Mouse (Mus musculus): ENCODE measurements around the gene Ak3. TPM values are rescaled to one million over a fixed set of nuclear protein-coding genes. Genes with fewer than 3 reads are reported as not detected.

Gene Ak3
- polyA plus RNA-seq, 1 experiment from 2014 or later = 141 TPM

DNA sequence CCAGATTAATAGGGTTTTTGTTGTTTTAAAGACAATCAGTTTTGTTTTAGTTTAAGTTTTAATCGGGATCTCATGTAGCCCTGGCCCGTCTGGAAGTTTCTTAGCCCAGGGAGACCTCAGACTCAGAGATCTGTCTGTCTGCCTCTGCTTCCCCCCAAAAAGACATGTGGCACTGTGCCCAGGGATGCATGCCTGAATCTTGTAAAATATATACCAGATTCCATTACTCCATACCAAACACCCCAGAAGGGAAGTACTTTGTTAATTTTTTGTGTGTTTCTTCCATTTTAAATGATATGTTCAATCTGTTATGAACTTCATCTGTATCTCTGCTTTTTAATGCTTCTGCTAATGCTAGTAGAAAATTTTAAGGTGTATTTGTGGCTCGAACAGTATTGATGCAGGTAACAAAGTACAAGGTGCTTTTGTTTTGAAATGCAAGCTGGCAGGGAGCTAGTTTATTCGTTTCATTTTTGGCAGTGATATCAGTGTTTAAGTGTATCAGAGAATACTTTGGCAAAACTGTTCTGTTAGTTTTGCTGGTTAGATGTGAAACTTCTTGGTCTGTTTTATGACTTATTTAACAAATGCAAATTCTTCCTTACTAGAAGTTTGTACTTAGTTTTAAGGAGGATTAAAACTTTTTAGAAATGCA is 49.7 kb downstream of the Ak3 start:
- Histone ChIP-seq H3K4me2 (replicated peaks; ENCODE audit: low read depth) (no peak overlapping the region), H3K4me3 (ENCODE audit: low read depth, low read length) (no peak overlapping the region), H3K27me3 (ENCODE audit: control insufficient read depth, insufficient read depth, low read length) (no peaks in the 10 kb centered on the region), H3K9me3 (ENCODE audit: control insufficient read depth, low read length) (no peaks in the 10 kb centered on the region), H3K9ac (ENCODE audit: low read length) (no peak overlapping the region), H3K27ac (replicated peaks) (no peak overlapping the region), H3K4me1 (replicated peaks; ENCODE audit: control insufficient read depth, insufficient read depth) (no peaks in the 10 kb centered on the region), H3K36me3 (ENCODE audit: control insufficient read depth, insufficient read depth, low read length) (peaks cover 12% of the 10 kb centered on the region; the same call in 1 of the 2 replicates)
- DNase-seq (ENCODE audit: low spot score) (no peak), ATAC-seq (ENCODE audit: low FRiP score, low TSS enrichment) (no peak)
- TF ChIP-seq EP300 (optimal IDR thresholded peaks at IDR 0.05) (no peak), CTCF (IDR thresholded peaks at IDR 0.05; ENCODE audit: low read depth) (no peak)
- WGBS = 65% methylated on average over 4 of the region's 4 CpGs

DNA sequence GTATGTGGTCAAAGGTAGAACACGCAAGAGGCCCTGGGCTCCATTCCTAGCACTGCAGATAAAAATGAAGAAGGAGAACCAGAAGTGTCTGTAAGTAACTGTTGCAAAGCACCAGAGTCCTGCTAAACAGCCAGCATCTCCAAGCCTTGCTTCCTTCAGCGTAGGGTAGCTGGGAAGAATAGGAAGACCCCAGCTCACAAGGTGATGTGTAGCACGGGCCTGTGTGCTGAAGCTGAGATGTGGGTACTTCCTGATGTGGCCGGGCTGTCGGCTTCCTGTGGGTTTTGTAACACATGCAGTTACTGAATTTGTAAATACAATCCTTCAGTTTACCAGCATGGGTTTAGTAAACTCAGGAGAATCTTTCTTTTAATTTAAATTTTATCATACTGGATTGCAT is 52.4 kb downstream of the Ak3 start:
- H3K4me2 ChIP-seq (replicated peaks; ENCODE audit: low read depth) = no peak overlapping the region
- 85% methylated on average over 5 of the region's 5 CpGs for WGBS
- no peak for DNase-seq (ENCODE audit: low spot score)
- H3K36me3 ChIP-seq (ENCODE audit: control insufficient read depth, insufficient read depth, low read length) = peaks cover 4% of the 10 kb centered on the region; the same call in 1 of the 2 replicates
- H3K4me1 ChIP-seq (replicated peaks; ENCODE audit: control insufficient read depth, insufficient read depth) = no peaks in the 10 kb centered on the region
- no peak overlapping the region for H3K4me3 ChIP-seq (ENCODE audit: low read depth, low read length)
- TF ChIP-seq EP300 (optimal IDR thresholded peaks at IDR 0.05) = no peak
- no peak for TF ChIP-seq CTCF (IDR thresholded peaks at IDR 0.05; ENCODE audit: low read depth)
- no peak overlapping the region for H3K9ac ChIP-seq (ENCODE audit: low read length)
- ATAC-seq (ENCODE audit: low FRiP score, low TSS enrichment) = no peak
- peak overlapping the region; percentile 46 for H3K27ac ChIP-seq (replicated peaks)
- no peaks in the 10 kb centered on the region for H3K9me3 ChIP-seq (ENCODE audit: control insufficient read depth, low read length)
- H3K27me3 ChIP-seq (ENCODE audit: control insufficient read depth, insufficient read depth, low read length) = no peaks in the 10 kb centered on the region

DNA sequence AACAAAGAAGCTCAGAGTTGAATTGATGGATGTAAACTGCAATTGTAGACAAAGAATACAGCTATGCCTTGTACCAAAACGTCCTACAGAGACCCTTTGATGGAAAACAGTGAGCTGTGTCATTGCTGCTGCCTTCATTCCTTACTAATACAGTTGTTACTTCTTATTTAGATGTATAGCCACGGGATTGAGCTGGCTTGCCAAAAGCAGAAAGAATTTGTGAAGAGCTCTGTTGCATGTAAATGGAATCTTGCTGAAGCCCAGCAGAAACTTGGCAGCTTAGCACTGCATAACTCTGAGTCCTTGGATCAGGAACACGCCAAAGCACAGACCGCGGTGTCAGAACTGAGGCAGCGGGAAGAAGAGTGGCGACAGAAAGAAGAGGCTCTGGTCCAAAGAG is 52.9 kb downstream of the Ak3 start:
- H3K9ac ChIP-seq (ENCODE audit: low read length) = no peak overlapping the region
- H3K9me3 ChIP-seq (ENCODE audit: control insufficient read depth, low read length) = no peaks in the 10 kb centered on the region
- DNase-seq (ENCODE audit: low spot score) = no peak
- H3K36me3 ChIP-seq (ENCODE audit: control insufficient read depth, insufficient read depth, low read length) = peaks cover 4% of the 10 kb centered on the region; the same call in 1 of the 2 replicates
- WGBS = 58% methylated on average over 7 of the region's 7 CpGs
- H3K27ac ChIP-seq (replicated peaks) = peak overlapping the region; percentile 59
- no peaks in the 10 kb centered on the region for H3K27me3 ChIP-seq (ENCODE audit: control insufficient read depth, insufficient read depth, low read length)
- no peaks in the 10 kb centered on the region for H3K4me1 ChIP-seq (replicated peaks; ENCODE audit: control insufficient read depth, insufficient read depth)
- H3K4me3 ChIP-seq (ENCODE audit: low read depth, low read length) = no peak overlapping the region
- no peak overlapping the region for H3K4me2 ChIP-seq (replicated peaks; ENCODE audit: low read depth)
- no peak for TF ChIP-seq CTCF (IDR thresholded peaks at IDR 0.05; ENCODE audit: low read depth)
- no peak for TF ChIP-seq EP300 (optimal IDR thresholded peaks at IDR 0.05)
- no peak for ATAC-seq (ENCODE audit: low FRiP score, low TSS enrichment)

DNA sequence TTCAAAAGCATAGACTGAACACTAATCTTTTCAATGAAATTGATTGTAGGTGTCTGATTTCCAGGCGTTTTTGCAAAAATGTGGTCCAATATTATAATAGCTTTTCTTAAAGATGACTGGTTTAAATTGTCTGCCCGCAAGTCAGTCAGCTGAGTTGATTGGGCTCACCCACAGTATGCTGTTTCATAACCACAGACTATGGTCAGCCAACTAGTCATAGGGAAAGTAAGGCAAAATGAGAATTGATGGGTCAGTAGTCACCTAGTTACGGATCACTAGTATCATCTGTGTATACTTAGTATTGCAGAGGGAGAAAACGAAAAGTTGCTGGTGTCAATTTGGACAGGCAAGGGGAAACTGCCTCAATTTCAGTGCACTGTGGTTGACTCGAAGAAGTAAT is 56.4 kb downstream of the Ak3 start:
- H3K9me3 ChIP-seq (ENCODE audit: control insufficient read depth, low read length) = no peaks in the 10 kb centered on the region
- H3K27me3 ChIP-seq (ENCODE audit: control insufficient read depth, insufficient read depth, low read length) = no peaks in the 10 kb centered on the region
- DNase-seq (ENCODE audit: low spot score) (no peak), ATAC-seq (ENCODE audit: low FRiP score, low TSS enrichment) (no peak)
- 0 out of 2 replicates have a peak overlapping the region, but pooled peaks have one; percentile 18 for H3K27ac ChIP-seq (replicated peaks)
- H3K4me2 ChIP-seq (replicated peaks; ENCODE audit: low read depth) = peak overlapping the region; percentile 82
- H3K4me1 ChIP-seq (replicated peaks; ENCODE audit: control insufficient read depth, insufficient read depth) = no peaks in the 10 kb centered on the region
- H3K4me3 ChIP-seq (ENCODE audit: low read depth, low read length) = peak overlapping the region; percentile 88; the same call in 1 of the 2 replicates
- H3K36me3 ChIP-seq (ENCODE audit: control insufficient read depth, insufficient read depth, low read length) = peaks cover 4% of the 10 kb centered on the region; the same call in 1 of the 2 replicates
- WGBS = 66% methylated on average over 5 of the region's 5 CpGs
- peak overlapping the region; percentile 92 for H3K9ac ChIP-seq (ENCODE audit: low read length)
- no peak for TF ChIP-seq EP300 (optimal IDR thresholded peaks at IDR 0.05)
- no peak for TF ChIP-seq CTCF (IDR thresholded peaks at IDR 0.05; ENCODE audit: low read depth)

DNA sequence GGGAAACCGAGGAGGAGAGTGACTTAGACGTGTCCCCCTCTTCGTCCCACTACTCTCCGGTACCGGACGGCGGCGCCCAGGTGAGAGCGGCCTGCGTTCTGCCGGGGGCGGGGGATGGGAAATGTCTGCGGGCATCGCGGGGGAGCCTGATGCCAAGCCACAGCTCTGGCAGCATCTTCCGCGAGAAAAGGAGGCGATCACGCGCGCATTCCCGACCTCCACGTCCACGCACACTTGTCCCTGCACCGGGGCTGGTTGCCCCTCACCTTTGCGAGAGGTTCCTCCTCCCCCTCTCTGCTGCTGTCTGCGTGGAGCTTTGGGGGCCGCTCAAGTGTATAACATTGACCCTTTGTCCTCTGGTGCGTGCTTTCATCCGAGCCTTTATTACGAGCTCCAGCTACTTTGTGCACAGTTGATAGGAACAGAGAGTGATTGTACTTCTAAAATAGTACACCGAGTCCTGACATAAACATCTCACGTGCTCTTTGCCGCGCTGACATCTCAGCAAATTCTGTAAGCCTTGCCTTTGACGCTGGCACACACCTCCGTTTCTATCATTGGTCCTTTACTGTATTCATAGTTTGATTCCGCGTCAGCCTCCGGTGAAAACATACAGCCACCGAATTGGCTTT is 57.1 kb downstream of the Ak3 start:
- Histone ChIP-seq H3K27ac (replicated peaks) (peak overlapping the region; percentile 95), H3K36me3 (ENCODE audit: control insufficient read depth, insufficient read depth, low read length) (no peaks in the 10 kb centered on the region), H3K4me3 (ENCODE audit: low read depth, low read length) (peak overlapping the region; percentile 88), H3K9me3 (ENCODE audit: control insufficient read depth, low read length) (no peaks in the 10 kb centered on the region), H3K4me1 (replicated peaks; ENCODE audit: control insufficient read depth, insufficient read depth) (no peaks in the 10 kb centered on the region), H3K9ac (ENCODE audit: low read length) (peak overlapping the region; percentile 92), H3K27me3 (ENCODE audit: control insufficient read depth, insufficient read depth, low read length) (no peaks in the 10 kb centered on the region), H3K4me2 (replicated peaks; ENCODE audit: low read depth) (peak overlapping the region; percentile 82)
- TF ChIP-seq EP300 (optimal IDR thresholded peaks at IDR 0.05) (peak; percentile 12), CTCF (IDR thresholded peaks at IDR 0.05; ENCODE audit: low read depth) (no peak)
- WGBS = under 1% methylated on average over 38 of the region's 41 CpGs
- ATAC-seq (ENCODE audit: low FRiP score, low TSS enrichment) (peak; percentile 59), DNase-seq (ENCODE audit: low spot score) (peak; percentile 35)

DNA sequence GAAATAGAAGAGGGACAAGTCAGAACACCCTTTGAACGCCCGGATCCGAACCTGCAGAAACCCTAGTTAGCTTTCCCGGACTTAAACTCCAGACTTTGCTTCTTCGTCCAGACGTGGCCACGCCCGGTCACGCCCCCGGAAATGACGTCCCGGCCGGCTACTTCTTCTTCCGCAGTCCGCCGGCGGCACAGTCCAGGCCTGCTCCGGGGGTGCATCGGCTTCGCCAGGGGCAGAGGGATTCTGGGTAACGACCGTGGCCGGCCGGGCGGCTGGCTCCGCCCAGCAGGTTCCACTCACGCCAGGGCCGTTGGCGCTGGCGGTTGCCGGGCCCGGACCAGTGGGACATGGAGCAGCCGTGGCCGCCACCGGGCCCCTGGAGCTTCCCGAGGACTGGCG is 57.6 kb downstream of the Ak3 start, which contains the start of gene Cdc37l1:
Gene Cdc37l1, plus strand, starts transcription at position 159 of the 396 bp plus-strand sequence.
- no peaks in the 10 kb centered on the region for H3K9me3 ChIP-seq (ENCODE audit: control insufficient read depth, low read length)
- TF ChIP-seq CTCF (IDR thresholded peaks at IDR 0.05; ENCODE audit: low read depth) (peak; percentile 19; the same call in 1 of the 2 replicates), EP300 (optimal IDR thresholded peaks at IDR 0.05) (peak; percentile 64)
- ATAC-seq (ENCODE audit: low FRiP score, low TSS enrichment) = peak; percentile 99

More for the DNA sequence above, 57.6 kb downstream of the Ak3 start, which contains the start of gene Cdc37l1:
- peak; percentile 99 for DNase-seq (ENCODE audit: low spot score)
- 0% methylated on average over 37 of the region's 37 CpGs for WGBS
- Histone ChIP-seq H3K27me3 (ENCODE audit: control insufficient read depth, insufficient read depth, low read length) (no peaks in the 10 kb centered on the region), H3K4me1 (replicated peaks; ENCODE audit: control insufficient read depth, insufficient read depth) (no peaks in the 10 kb centered on the region), H3K9ac (ENCODE audit: low read length) (peak within 1 kb of the TSS; percentile 92), H3K27ac (replicated peaks) (peak within 1 kb of the TSS; percentile 95), H3K36me3 (ENCODE audit: control insufficient read depth, insufficient read depth, low read length) (no peaks in the 10 kb centered on the region), H3K4me2 (replicated peaks; ENCODE audit: low read depth) (peak within 1 kb of the TSS; percentile 82), H3K4me3 (ENCODE audit: low read depth, low read length) (peak within 1 kb of the TSS; percentile 88)
